Mouse (Mus musculus) ES-E14 (cell line): ENCODE results near the gene St3gal3.

Source experiments
- CHD2 ChIP-seq: IDR thresholded peaks from 2 replicates; pipeline ENCODE4 v1.6.1; 2014; ENCODE audit warnings: mild to moderate bottlenecking, low read depth, low read length, inconsistent platforms
- HCFC1 ChIP-seq: IDR thresholded peaks from 2 replicates; pipeline ENCODE4 v1.6.1; 2012; ENCODE audit warnings: low read length, inconsistent platforms, borderline replicate concordance; ENCODE audit not compliant: insufficient read depth
- ZC3H11A ChIP-seq: IDR thresholded peaks from 2 replicates; pipeline ENCODE4 v1.6.1; 2012; ENCODE audit warnings: low read depth, mild to moderate bottlenecking, inconsistent platforms, low read length, borderline replicate concordance
- ZNF384 ChIP-seq: IDR thresholded peaks from 2 replicates; pipeline ENCODE4 v1.6.1; 2012; ENCODE audit warnings: low read depth, low read length, inconsistent platforms

GRCm38 (mm10) chr4:117895339-117895738 lies 239.4 kb downstream of the St3gal3 start:
- TF ChIP-seq HCFC1: no peak
- TF ChIP-seq ZC3H11A: no peak
- TF ChIP-seq ZNF384: no peak
- no peak for TF ChIP-seq CHD2
